Mouse (Mus musculus) brown adipose tissue, adult 24 weeks (tissue): ENCODE results near the gene Ckm. TPM values are rescaled to one million over a fixed set of nuclear protein-coding genes. Genes with fewer than 3 reads are reported as not detected.

ENCODE experiments used
- H3K27ac ChIP-seq: fragments of 200-500 bp; replicated peaks from 2 replicates; pipeline ENCODE4 v1.5.1; 2012; ENCODE audit warnings: low read depth, mild to moderate bottlenecking, low read length
- H3K4me1 ChIP-seq: fragments of 200-500 bp; 2 replicates; pipeline ENCODE4 v1.6.1; 2012; ENCODE audit warnings: low read length, mixed read lengths; ENCODE audit not compliant: control insufficient read depth, insufficient read depth, insufficient read length
- H3K4me3 ChIP-seq: fragments of 200-500 bp; 2 replicates; pipeline ENCODE4 v1.5.1; 2012; ENCODE audit warnings: low read depth, mild to moderate bottlenecking, low read length, moderate library complexity; ENCODE audit not compliant: insufficient read depth
- polyA plus RNA-seq: library from polyadenylated mRNA; stranded (reverse); fragments of >200 nt; gene quantifications from 2 replicates; pipeline ENCODE4 v1.2.4, GENCODE M21; 2012; ENCODE audit not compliant: missing spikeins, insufficient read depth, insufficient read length

The Ckm gene
- polyA plus RNA-seq, 1 experiment, result 328 TPM

GRCm38 (mm10) chr7:19460500-19460899 is 55.9 kb downstream of the Ckm start:
- Histone ChIP-seq H3K4me3 (no peak overlapping the region), H3K4me1 (peaks cover 12% of the 10 kb centered on the region; the same call in 1 of the 2 replicates), H3K27ac (no peak overlapping the region)

- H3K27ac ChIP-seq, result no peak overlapping the region
- no peak overlapping the region for H3K4me3 ChIP-seq
- H3K4me1 ChIP-seq, result peaks cover 12% of the 10 kb centered on the region; the same call in 1 of the 2 replicates
These were observed 56.9 kb downstream of the Ckm start for GRCm38 (mm10) chr7:19461488-19461887.

- H3K4me3 ChIP-seq, result no peak overlapping the region
- H3K27ac ChIP-seq, result peak overlapping the region; percentile 5; the same call in 1 of the 2 replicates
These were observed 57.9 kb downstream of the Ckm start for GRCm38 (mm10) chr7:19462443-19462842.

GRCm38 (mm10) chr7:19462884-19463381 is 58.4 kb downstream of the Ckm start, which contains the start of gene Exoc3l2:
Exoc3l2 (plus strand) TSS chr7:19463331.
- Histone ChIP-seq H3K27ac (peak within 1 kb of the TSS; percentile 5; the same call in 1 of the 2 replicates), H3K4me3 (peak within 1 kb of the TSS; percentile 31), H3K4me1 (peaks cover 6% of the 10 kb centered on the region)

More at GRCm38 (mm10) chr7:19462443-19462842, 57.9 kb downstream of the Ckm start:
- H3K4me1 ChIP-seq, result peaks cover 7% of the 10 kb centered on the region

GRCm38 (mm10) chr7:19464367-19465307 is 60.1 kb downstream of the Ckm start:
- no peak overlapping the region for H3K27ac ChIP-seq
- H3K4me3 ChIP-seq, result no peak overlapping the region

GRCm38 (mm10) chr7:19466602-19467145 is 62.1 kb downstream of the Ckm start:
- Histone ChIP-seq H3K4me1 (peaks cover 6% of the 10 kb centered on the region), H3K4me3 (no peak overlapping the region), H3K27ac (peak overlapping the region; percentile 20)

More at GRCm38 (mm10) chr7:19464367-19465307, 60.1 kb downstream of the Ckm start:
- H3K4me1 ChIP-seq, result peaks cover 6% of the 10 kb centered on the region

- Histone ChIP-seq H3K4me3 (no peak overlapping the region), H3K4me1 (peaks cover 7% of the 10 kb centered on the region), H3K27ac (no peak overlapping the region)
These were observed 63.1 kb downstream of the Ckm start for GRCm38 (mm10) chr7:19467638-19468037.

GRCm38 (mm10) chr7:19468279-19468678 is 63.7 kb downstream of the Ckm start:
- Histone ChIP-seq H3K4me3 (no peak overlapping the region), H3K27ac (no peak overlapping the region)

GRCm38 (mm10) chr7:19469404-19469803 is 64.8 kb downstream of the Ckm start:
- H3K4me3 ChIP-seq, result no peak overlapping the region
- peaks cover 15% of the 10 kb centered on the region for H3K4me1 ChIP-seq
- H3K27ac ChIP-seq, result no peak overlapping the region

More at GRCm38 (mm10) chr7:19468279-19468678, 63.7 kb downstream of the Ckm start:
- peaks cover 12% of the 10 kb centered on the region for H3K4me1 ChIP-seq

GRCm38 (mm10) chr7:19470308-19470707 is 65.7 kb downstream of the Ckm start:
- Histone ChIP-seq H3K4me1 (peaks cover 15% of the 10 kb centered on the region), H3K4me3 (no peak overlapping the region), H3K27ac (no peak overlapping the region)

GRCm38 (mm10) chr7:19472403-19472802 is 67.8 kb downstream of the Ckm start:
- H3K4me1 ChIP-seq, result peaks cover 8% of the 10 kb centered on the region
- H3K27ac ChIP-seq, result peak overlapping the region; percentile 71
- H3K4me3 ChIP-seq, result no peak overlapping the region

Other genes starting within 250 kb of the Ckm start
- 0.44 TPM in 1 of 2 replicates, not detected in the other for gene Gipr, start 238.6 kb upstream of the Ckm start, polyA plus RNA-seq
- gene Eml2, start 228.4 kb upstream of the Ckm start, polyA plus RNA-seq, result 7.7 and 9.2 TPM in 2 replicates
- gene Gpr4, start 192.2 kb upstream of the Ckm start, polyA plus RNA-seq, result 3.8 and 4.7 TPM in 2 replicates
- gene Opa3, start 176.4 kb upstream of the Ckm start, polyA plus RNA-seq, result 28.9 and 29.2 TPM in 2 replicates
- 13.4 and 19.2 TPM in 2 replicates for gene Vasp, start 133.0 kb upstream of the Ckm start, polyA plus RNA-seq
- not detected in 2 replicates for gene Ppm1n, start 124.7 kb upstream of the Ckm start, polyA plus RNA-seq
- 14.9 and 16.6 TPM in 2 replicates for gene Rtn2, start 122.2 kb upstream of the Ckm start, polyA plus RNA-seq
- 2.7 and 48.0 TPM in 2 replicates for gene Fosb, start 94.7 kb upstream of the Ckm start, polyA plus RNA-seq
- 32.6 and 38.4 TPM in 2 replicates for gene Ercc1, start 60.0 kb upstream of the Ckm start, polyA plus RNA-seq
- gene Cd3eap, start 45.3 kb upstream of the Ckm start, polyA plus RNA-seq, result 3.3 and 5.5 TPM in 2 replicates
- gene Ppp1r13l, start 45.0 kb upstream of the Ckm start, polyA plus RNA-seq, result 1.7 and 4.1 TPM in 2 replicates
- gene Ercc2, start 22.8 kb upstream of the Ckm start, polyA plus RNA-seq, result 4.4 and 6.4 TPM in 2 replicates
- gene Klc3, start 672 bp upstream of the Ckm start, polyA plus RNA-seq, result not detected in 2 replicates
- 9.8 and 10.9 TPM in 2 replicates for gene Mark4, start 54.0 kb downstream of the Ckm start, polyA plus RNA-seq
- gene Exoc3l2, start 58.6 kb downstream of the Ckm start, polyA plus RNA-seq, result 0.79 and 1.0 TPM in 2 replicates
- 3.4 and 4.0 TPM in 2 replicates for gene Bloc1s3, start 103.6 kb downstream of the Ckm start, polyA plus RNA-seq
- gene Trappc6a, start 103.6 kb downstream of the Ckm start, polyA plus RNA-seq, result 39.3 and 49.9 TPM in 2 replicates
- not detected in 2 replicates for gene Nkpd1, start 113.1 kb downstream of the Ckm start, polyA plus RNA-seq
- 35.9 and 48.9 TPM in 2 replicates for gene Ppp1r37, start 158.3 kb downstream of the Ckm start, polyA plus RNA-seq
- gene Zfp296, start 172.5 kb downstream of the Ckm start, polyA plus RNA-seq, result 0.67 and 0.75 TPM in 2 replicates
- 44.2 and 47.4 TPM in 2 replicates for gene Gemin7, start 172.8 kb downstream of the Ckm start, polyA plus RNA-seq
- gene Clasrp, start 199.7 kb downstream of the Ckm start, polyA plus RNA-seq, result 9.6 and 17.9 TPM in 2 replicates
- 7.1 and 10.5 TPM in 2 replicates for gene Relb, start 224.7 kb downstream of the Ckm start, polyA plus RNA-seq